Mouse (Mus musculus): ENCODE measurements around the gene Trmt112. TPM values are rescaled to one million over a fixed set of nuclear protein-coding genes. Genes with fewer than 3 reads are reported as not detected.
A peak's percentile ranks its signal among the peaks of the same experiment; 100 is the strongest.

The Trmt112 gene
- polyA plus RNA-seq, 1 experiment from 2014 or later = 142 TPM

- Histone ChIP-seq H3K4me1 (replicated peaks; ENCODE audit: insufficient read depth, low read length) (peaks cover 19% of the 10 kb centered on the region), H3K27me3 (ENCODE audit: insufficient read depth, low read length) (no peaks in the 10 kb centered on the region), H3K4me3 (replicated peaks; ENCODE audit: low read depth, low read length) (peak within 1 kb of the TSS; percentile 87), H3K4me2 (ENCODE audit: low read length) (peak within 1 kb of the TSS; percentile 99), H3K36me3 (ENCODE audit: insufficient read depth, low read length) (peaks cover 6% of the 10 kb centered on the region; the same call in 1 of the 2 replicates), H3K27ac (peak within 1 kb of the TSS; percentile 94), H3K9me3 (replicated peaks; ENCODE audit: low read length) (no peaks in the 10 kb centered on the region), H3K9ac (ENCODE audit: low read depth, low read length) (peak within 1 kb of the TSS; percentile 87)
- no peak for TF ChIP-seq CTCF (IDR thresholded peaks at IDR 0.05; ENCODE audit: low read depth)
- ATAC-seq (replicated peaks; ENCODE audit: low FRiP score, low read depth) (peak; percentile 89), DNase-seq (ENCODE audit: low spot score) (peak; percentile 97)
- 0% methylated on average over 27 of the region's 27 CpGs for WGBS
Measured at GRCm38 (mm10) chr19:6942249-6942691, 32.8 kb downstream of the Trmt112 start, which contains the start of gene Gpr137. Gpr137 (minus strand) TSS chr19:6942480.

GRCm38 (mm10) chr19:6942764-6943163 is 33.3 kb downstream of the Trmt112 start:
- Histone ChIP-seq H3K27ac (peak overlapping the region; percentile 94), H3K9me3 (replicated peaks; ENCODE audit: low read length) (no peaks in the 10 kb centered on the region), H3K36me3 (ENCODE audit: insufficient read depth, low read length) (peaks cover 6% of the 10 kb centered on the region; the same call in 1 of the 2 replicates), H3K9ac (ENCODE audit: low read depth, low read length) (peak overlapping the region; percentile 87), H3K27me3 (ENCODE audit: insufficient read depth, low read length) (no peaks in the 10 kb centered on the region), H3K4me2 (ENCODE audit: low read length) (peak overlapping the region; percentile 99), H3K4me3 (replicated peaks; ENCODE audit: low read depth, low read length) (peak overlapping the region; percentile 87), H3K4me1 (replicated peaks; ENCODE audit: insufficient read depth, low read length) (peaks cover 19% of the 10 kb centered on the region)
- no peak for TF ChIP-seq CTCF (IDR thresholded peaks at IDR 0.05; ENCODE audit: low read depth)
- no peak for ATAC-seq (replicated peaks; ENCODE audit: low FRiP score, low read depth)
- DNase-seq (ENCODE audit: low spot score) = no peak
- WGBS = 24% methylated on average over 5 of the region's 5 CpGs

GRCm38 (mm10) chr19:6943709-6944108 is 34.2 kb downstream of the Trmt112 start:
- 95% methylated on average over 6 of the region's 6 CpGs for WGBS
- TF ChIP-seq CTCF (IDR thresholded peaks at IDR 0.05; ENCODE audit: low read depth) = no peak

GRCm38 (mm10) chr19:6947742-6948141 is 38.2 kb downstream of the Trmt112 start:
- H3K36me3 ChIP-seq (ENCODE audit: insufficient read depth, low read length) = peaks cover 9% of the 10 kb centered on the region; the same call in 1 of the 2 replicates
- no peak for TF ChIP-seq CTCF (IDR thresholded peaks at IDR 0.05; ENCODE audit: low read depth)
- H3K27me3 ChIP-seq (ENCODE audit: insufficient read depth, low read length) = no peaks in the 10 kb centered on the region
- DNase-seq (ENCODE audit: low spot score) = no peak
- H3K4me3 ChIP-seq (replicated peaks; ENCODE audit: low read depth, low read length) = no peak overlapping the region
- peaks cover 11% of the 10 kb centered on the region; the same call in 1 of the 2 replicates for H3K4me1 ChIP-seq (replicated peaks; ENCODE audit: insufficient read depth, low read length)
- no peak overlapping the region for H3K4me2 ChIP-seq (ENCODE audit: low read length)
- H3K9ac ChIP-seq (ENCODE audit: low read depth, low read length) = no peak overlapping the region
- H3K27ac ChIP-seq = no peak overlapping the region
- no peak for ATAC-seq (replicated peaks; ENCODE audit: low FRiP score, low read depth)
- H3K9me3 ChIP-seq (replicated peaks; ENCODE audit: low read length) = no peaks in the 10 kb centered on the region
- WGBS = 46% methylated on average over 4 of the region's 4 CpGs

More at GRCm38 (mm10) chr19:6943709-6944108, 34.2 kb downstream of the Trmt112 start:
- no peaks in the 10 kb centered on the region for H3K27me3 ChIP-seq (ENCODE audit: insufficient read depth, low read length)
- H3K9ac ChIP-seq (ENCODE audit: low read depth, low read length) = no peak overlapping the region
- no peak overlapping the region for H3K4me3 ChIP-seq (replicated peaks; ENCODE audit: low read depth, low read length)
- H3K4me1 ChIP-seq (replicated peaks; ENCODE audit: insufficient read depth, low read length) = peaks cover 19% of the 10 kb centered on the region
- ATAC-seq (replicated peaks; ENCODE audit: low FRiP score, low read depth) (no peak), DNase-seq (ENCODE audit: low spot score) (no peak)
- no peak overlapping the region for H3K4me2 ChIP-seq (ENCODE audit: low read length)
- no peak overlapping the region for H3K27ac ChIP-seq
- peaks cover 6% of the 10 kb centered on the region; the same call in 1 of the 2 replicates for H3K36me3 ChIP-seq (ENCODE audit: insufficient read depth, low read length)
- H3K9me3 ChIP-seq (replicated peaks; ENCODE audit: low read length) = no peaks in the 10 kb centered on the region

GRCm38 (mm10) chr19:6948186-6948585 is 38.7 kb downstream of the Trmt112 start:
- no peaks in the 10 kb centered on the region for H3K27me3 ChIP-seq (ENCODE audit: insufficient read depth, low read length)
- no peak for TF ChIP-seq CTCF (IDR thresholded peaks at IDR 0.05; ENCODE audit: low read depth)
- H3K4me2 ChIP-seq (ENCODE audit: low read length) = no peak overlapping the region
- H3K27ac ChIP-seq = no peak overlapping the region
- peaks cover 8% of the 10 kb centered on the region; the same call in 1 of the 2 replicates for H3K4me1 ChIP-seq (replicated peaks; ENCODE audit: insufficient read depth, low read length)
- ATAC-seq (replicated peaks; ENCODE audit: low FRiP score, low read depth) = no peak
- no peak overlapping the region for H3K4me3 ChIP-seq (replicated peaks; ENCODE audit: low read depth, low read length)
- H3K36me3 ChIP-seq (ENCODE audit: insufficient read depth, low read length) = peaks cover 9% of the 10 kb centered on the region; the same call in 1 of the 2 replicates
- H3K9me3 ChIP-seq (replicated peaks; ENCODE audit: low read length) = no peaks in the 10 kb centered on the region
- H3K9ac ChIP-seq (ENCODE audit: low read depth, low read length) = no peak overlapping the region
- 78% methylated on average over 4 of the region's 4 CpGs for WGBS
- DNase-seq (ENCODE audit: low spot score) = no peak

GRCm38 (mm10) chr19:6949532-6949931 is 40.0 kb downstream of the Trmt112 start:
- no peak overlapping the region for H3K9ac ChIP-seq (ENCODE audit: low read depth, low read length)
- DNase-seq (ENCODE audit: low spot score) = no peak
- peaks cover 17% of the 10 kb centered on the region; the same call in 1 of the 2 replicates for H3K36me3 ChIP-seq (ENCODE audit: insufficient read depth, low read length)
- no peak overlapping the region for H3K4me2 ChIP-seq (ENCODE audit: low read length)
- no peak for ATAC-seq (replicated peaks; ENCODE audit: low FRiP score, low read depth)
- no peaks in the 10 kb centered on the region for H3K27me3 ChIP-seq (ENCODE audit: insufficient read depth, low read length)
- no peaks in the 10 kb centered on the region for H3K9me3 ChIP-seq (replicated peaks; ENCODE audit: low read length)
- 94% methylated on average over 5 of the region's 5 CpGs for WGBS
- TF ChIP-seq CTCF (IDR thresholded peaks at IDR 0.05; ENCODE audit: low read depth) = no peak
- peaks cover 8% of the 10 kb centered on the region; the same call in 1 of the 2 replicates for H3K4me1 ChIP-seq (replicated peaks; ENCODE audit: insufficient read depth, low read length)
- H3K4me3 ChIP-seq (replicated peaks; ENCODE audit: low read depth, low read length) = no peak overlapping the region
- no peak overlapping the region for H3K27ac ChIP-seq
